Mouse (Mus musculus): ENCODE measurements at regions not wholly inside any gene's neighbourhood (a gene's known extent, or its start where the extent isn't known, plus 50 kb on each side); places are given as distances from the start of the nearest gene placed in this dataset.

GRCm38 (mm10) chrX:60833456-60833855 is 59.8 kb downstream of the Sox3 start:
- TF ChIP-seq CTCF (IDR thresholded peaks at IDR 0.05; ENCODE audit: low read depth), result no peak
- TF ChIP-seq EP300 (IDR thresholded peaks at IDR 0.05; ENCODE audit: low read depth), result no peak
- H3K4me1 ChIP-seq (ENCODE audit: control insufficient read depth, insufficient read depth), result no peaks in the 10 kb centered on the region
- 79% methylated on average over 6 of the region's 6 CpGs for WGBS
- no peak overlapping the region for H3K4me3 ChIP-seq (ENCODE audit: low read depth, low read length)
- no peaks in the 10 kb centered on the region for H3K36me3 ChIP-seq (replicated peaks; ENCODE audit: control insufficient read depth, insufficient read depth, low read length)
- H3K9me3 ChIP-seq (replicated peaks; ENCODE audit: control insufficient read depth, low read length), result no peaks in the 10 kb centered on the region
- H3K27ac ChIP-seq (ENCODE audit: low read depth), result no peak overlapping the region
- no peak overlapping the region for H3K4me2 ChIP-seq (ENCODE audit: low read depth, low read length)
- no peak for DNase-seq (ENCODE audit: low spot score)
- ATAC-seq (ENCODE audit: insufficient read depth, low read depth), result no peak
- H3K27me3 ChIP-seq (ENCODE audit: control insufficient read depth, insufficient read depth, low read length), result no peaks in the 10 kb centered on the region
- H3K9ac ChIP-seq (replicated peaks; ENCODE audit: low read depth, low read length), result no peak overlapping the region

- ATAC-seq (ENCODE audit: insufficient read depth, low read depth), result no peak
- Histone ChIP-seq H3K9me3 (replicated peaks; ENCODE audit: control insufficient read depth, low read length) (no peaks in the 10 kb centered on the region), H3K4me2 (ENCODE audit: low read depth, low read length) (no peak overlapping the region), H3K4me3 (ENCODE audit: low read depth, low read length) (no peak overlapping the region), H3K27ac (ENCODE audit: low read depth) (no peak overlapping the region), H3K36me3 (replicated peaks; ENCODE audit: control insufficient read depth, insufficient read depth, low read length) (no peaks in the 10 kb centered on the region), H3K4me1 (ENCODE audit: control insufficient read depth, insufficient read depth) (no peaks in the 10 kb centered on the region), H3K27me3 (ENCODE audit: control insufficient read depth, insufficient read depth, low read length) (no peaks in the 10 kb centered on the region), H3K9ac (replicated peaks; ENCODE audit: low read depth, low read length) (no peak overlapping the region)
- TF ChIP-seq CTCF (IDR thresholded peaks at IDR 0.05; ENCODE audit: low read depth), result no peak
- no peak for TF ChIP-seq EP300 (IDR thresholded peaks at IDR 0.05; ENCODE audit: low read depth)
- no peak for DNase-seq (ENCODE audit: low spot score)
- WGBS, result 38% methylated on average over 21 of the region's 22 CpGs
Measured at GRCm38 (mm10) chrX:60831330-60832027, 61.8 kb downstream of the Sox3 start.

GRCm38 (mm10) chrX:60825181-60826080 is 67.8 kb downstream of the Sox3 start:
- Histone ChIP-seq H3K27ac (ENCODE audit: low read depth) (no peak overlapping the region), H3K9me3 (replicated peaks; ENCODE audit: control insufficient read depth, low read length) (no peaks in the 10 kb centered on the region), H3K36me3 (replicated peaks; ENCODE audit: control insufficient read depth, insufficient read depth, low read length) (no peaks in the 10 kb centered on the region), H3K4me3 (ENCODE audit: low read depth, low read length) (no peak overlapping the region), H3K27me3 (ENCODE audit: control insufficient read depth, insufficient read depth, low read length) (no peaks in the 10 kb centered on the region), H3K9ac (replicated peaks; ENCODE audit: low read depth, low read length) (no peak overlapping the region), H3K4me2 (ENCODE audit: low read depth, low read length) (no peak overlapping the region), H3K4me1 (ENCODE audit: control insufficient read depth, insufficient read depth) (no peaks in the 10 kb centered on the region)
- DNase-seq (ENCODE audit: low spot score) (peak; percentile 6), ATAC-seq (ENCODE audit: insufficient read depth, low read depth) (peak; percentile 75)
- no peak for TF ChIP-seq CTCF (IDR thresholded peaks at IDR 0.05; ENCODE audit: low read depth)
- TF ChIP-seq EP300 (IDR thresholded peaks at IDR 0.05; ENCODE audit: low read depth), result no peak
- 40% methylated on average over 9 of the region's 9 CpGs for WGBS

- Histone ChIP-seq H3K36me3 (replicated peaks; ENCODE audit: control insufficient read depth, insufficient read depth, low read length) (no peaks in the 10 kb centered on the region), H3K4me1 (ENCODE audit: control insufficient read depth, insufficient read depth) (no peaks in the 10 kb centered on the region), H3K27me3 (ENCODE audit: control insufficient read depth, insufficient read depth, low read length) (no peaks in the 10 kb centered on the region), H3K9me3 (replicated peaks; ENCODE audit: control insufficient read depth, low read length) (no peaks in the 10 kb centered on the region), H3K4me2 (ENCODE audit: low read depth, low read length) (no peak overlapping the region), H3K9ac (replicated peaks; ENCODE audit: low read depth, low read length) (no peak overlapping the region), H3K27ac (ENCODE audit: low read depth) (no peak overlapping the region), H3K4me3 (ENCODE audit: low read depth, low read length) (no peak overlapping the region)
- DNase-seq (ENCODE audit: low spot score) (no peak), ATAC-seq (ENCODE audit: insufficient read depth, low read depth) (no peak)
- TF ChIP-seq EP300 (IDR thresholded peaks at IDR 0.05; ENCODE audit: low read depth) (no peak), CTCF (IDR thresholded peaks at IDR 0.05; ENCODE audit: low read depth) (no peak)
- WGBS, result 74% methylated on average over 5 of the region's 5 CpGs
Measured at GRCm38 (mm10) chrX:60798567-60798966, 94.7 kb downstream of the Sox3 start.

GRCm38 (mm10) chrX:60780766-60781165 is 112.5 kb downstream of the Sox3 start:
- H3K4me2 ChIP-seq (ENCODE audit: low read depth, low read length), result no peak overlapping the region
- no peaks in the 10 kb centered on the region for H3K27me3 ChIP-seq (ENCODE audit: control insufficient read depth, insufficient read depth, low read length)
- H3K27ac ChIP-seq (ENCODE audit: low read depth), result no peak overlapping the region
- TF ChIP-seq EP300 (IDR thresholded peaks at IDR 0.05; ENCODE audit: low read depth) (no peak), CTCF (IDR thresholded peaks at IDR 0.05; ENCODE audit: low read depth) (no peak)
- DNase-seq (ENCODE audit: low spot score) (peak; percentile 16), ATAC-seq (ENCODE audit: insufficient read depth, low read depth) (no peak)
- WGBS, result 17% methylated on average over 5 of the region's 5 CpGs
- H3K9me3 ChIP-seq (replicated peaks; ENCODE audit: control insufficient read depth, low read length), result no peaks in the 10 kb centered on the region
- no peak overlapping the region for H3K4me3 ChIP-seq (ENCODE audit: low read depth, low read length)
- H3K9ac ChIP-seq (replicated peaks; ENCODE audit: low read depth, low read length), result no peak overlapping the region
- H3K36me3 ChIP-seq (replicated peaks; ENCODE audit: control insufficient read depth, insufficient read depth, low read length), result no peaks in the 10 kb centered on the region
- H3K4me1 ChIP-seq (ENCODE audit: control insufficient read depth, insufficient read depth), result no peaks in the 10 kb centered on the region
